Mouse (Mus musculus): ENCODE results near the gene Eml3.

Eml3 gene

GRCm38 (mm10) chr19:8989066-8989566 lies 59.8 kb downstream of the Eml3 start, which contains the start of gene Ahnak:
TSS of gene Ahnak (plus strand) at chr19:8989284.
- peak; percentile 54 to 66 for DNase-seq

DNA sequence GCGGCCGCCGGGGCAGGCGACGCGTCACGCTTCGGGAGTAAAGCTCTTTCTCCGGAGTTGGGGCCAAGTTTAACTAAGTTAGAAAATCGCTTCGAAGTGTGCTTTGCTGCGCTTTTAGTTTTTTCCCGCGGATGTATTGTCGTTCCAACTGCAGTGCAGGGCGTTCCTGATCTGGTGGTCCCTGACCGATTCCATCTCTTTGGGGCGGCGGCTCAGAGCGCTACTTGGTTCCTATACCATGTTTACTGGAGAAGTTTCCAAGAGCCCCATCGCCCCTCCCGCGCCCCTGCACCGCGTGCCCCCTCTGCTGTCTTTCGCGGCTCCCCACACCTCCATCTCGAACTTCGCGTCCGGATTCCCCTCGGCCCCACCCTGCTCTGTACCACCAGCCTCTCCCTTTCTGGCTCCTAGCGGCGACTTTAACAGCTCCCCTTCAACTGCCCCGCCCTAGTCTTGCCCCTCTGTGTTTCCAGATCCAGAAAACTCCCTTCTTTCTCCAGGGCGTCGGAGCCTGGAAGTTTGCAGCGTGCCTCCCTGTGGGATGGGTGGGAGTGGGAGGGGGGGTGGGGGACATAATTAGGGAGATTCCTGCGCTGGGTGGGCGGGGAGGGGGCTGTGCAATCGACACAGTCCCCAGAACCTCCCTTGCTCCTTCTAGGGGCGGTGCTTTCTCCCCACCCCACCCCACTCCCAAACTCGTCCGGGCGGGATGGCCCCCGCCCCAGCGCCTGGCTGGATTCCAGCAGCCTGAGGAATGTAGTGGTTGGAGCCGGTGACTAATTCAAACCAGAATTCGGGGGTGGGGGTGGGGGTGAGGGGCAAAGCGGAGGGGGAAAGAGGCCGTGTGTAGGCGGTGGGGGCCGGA lies 60.4 kb downstream of the Eml3 start:
- DNase-seq: peak; percentile 73 to 83

DNA sequence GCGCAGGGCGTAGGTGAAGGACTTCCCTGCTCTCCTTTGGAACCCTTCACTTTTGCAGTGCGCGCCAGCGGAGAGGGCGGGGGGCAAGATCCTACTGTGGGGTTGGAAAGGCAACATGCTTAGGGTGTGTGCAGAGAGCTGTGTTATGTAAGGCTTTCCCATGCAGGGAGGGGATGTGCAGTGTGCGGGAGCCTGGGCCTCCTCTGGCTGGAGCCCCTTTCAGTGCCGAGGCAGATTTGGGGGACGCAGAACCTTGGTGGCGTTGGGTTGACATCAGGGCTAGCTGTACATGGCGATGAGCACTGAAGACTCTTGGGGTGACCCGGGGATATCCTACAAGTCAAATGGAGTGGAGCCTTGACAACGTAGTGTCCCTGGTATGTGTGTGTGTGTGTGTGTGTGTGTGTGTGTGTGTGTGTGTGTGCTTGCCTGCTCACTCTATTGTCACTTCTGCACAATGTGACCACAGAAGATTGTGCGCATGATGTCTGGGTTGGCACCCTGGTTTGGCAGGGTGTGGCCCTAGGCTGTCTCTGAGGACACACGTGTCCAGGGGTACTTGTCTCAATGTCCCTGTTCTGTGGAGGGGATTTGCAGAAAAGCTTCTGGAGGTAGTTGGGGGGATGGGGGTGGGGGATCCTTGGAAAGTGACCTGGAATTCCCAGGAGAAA lies 61.2 kb downstream of the Eml3 start:
- DNase-seq: no peak
